In the genomic region with DNA sequence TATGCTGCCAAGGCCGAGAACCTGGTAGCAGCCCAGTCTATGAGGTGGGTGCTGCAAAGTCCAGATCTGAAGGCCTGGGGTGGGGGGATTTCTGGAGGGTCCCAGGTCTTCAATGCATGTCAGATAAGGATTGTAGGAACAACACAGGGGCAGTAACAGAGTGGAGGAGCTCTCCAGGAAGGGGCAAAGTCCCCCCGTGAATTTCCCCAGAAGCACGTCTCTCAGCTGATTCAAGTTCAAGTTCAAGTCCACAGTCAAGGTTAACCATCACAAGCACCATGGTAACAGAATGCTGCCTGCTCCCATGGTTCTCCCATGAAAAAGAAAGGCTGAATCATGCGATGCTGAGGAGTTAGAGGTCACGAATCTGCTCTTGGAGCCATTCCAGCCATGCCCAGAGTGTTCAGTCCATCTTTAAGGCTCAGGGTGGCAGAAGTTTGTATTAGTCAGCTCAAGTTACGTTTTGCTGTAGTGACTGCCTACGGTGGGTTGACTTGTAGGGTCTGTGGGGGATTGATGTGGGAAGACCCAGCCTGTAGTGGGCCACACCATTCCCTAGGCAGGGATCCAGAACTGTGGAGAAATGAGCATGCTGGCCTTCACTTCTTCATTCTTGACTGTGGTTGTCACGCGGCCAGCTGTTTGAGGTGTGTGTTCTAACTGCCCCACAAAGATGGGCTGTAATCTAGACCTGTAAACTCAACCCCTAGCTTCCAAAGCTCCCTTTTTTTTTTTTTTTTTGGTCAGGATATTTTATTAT, we compare ENCODE assay signal across 10 mouse cellular contexts. TPM values are rescaled to one million over a fixed set of nuclear protein-coding genes. Genes with fewer than 3 reads are reported as not detected.
DNase-seq lines count a peak whose midpoint lies in the region; ATAC-seq lines count a peak whose summit lies in the region.
"Had no signal": no experiment of that assay in that cellular context is flagged by ENCODE, and none has a peak within 500 bp of the region (broad histone marks: within the 10 kb centered on the region; RNA-seq: fewer than 3 reads in every experiment).

No protein-coding gene starts in this region.

- no peaks in the 10 kb centered on the region for H3K36me3 ChIP-seq in kidney, embryonic 15.5 days
- no peaks in the 10 kb centered on the region for H3K36me3 ChIP-seq in midbrain, embryonic 16.5 days (ENCODE audit: control insufficient read depth, insufficient read depth, low read length)

- no peak overlapping the region for H3K27ac ChIP-seq in kidney, embryonic 15.5 days
- H3K27ac ChIP-seq in midbrain, embryonic 16.5 days (ENCODE audit: low read length) = no peak overlapping the region
- H3K27ac ChIP-seq: heart, adult 2 months had no signal

- 0 out of 2 replicates have a peak, but pooled peaks cover 3% of the 10 kb centered on the region for H3K4me1 ChIP-seq in kidney, embryonic 15.5 days
- H3K4me1 ChIP-seq in midbrain, embryonic 16.5 days (ENCODE audit: control insufficient read depth, insufficient read depth, low read length) = no peaks in the 10 kb centered on the region

- peak; percentile 12 for DNase-seq in cerebellum, adult 11-12 months
- no peak for DNase-seq in cerebellum, postnatal 4 days (ENCODE audit: low spot score in 2 of 2)
- no peak for DNase-seq in kidney, adult 8-10 months
- peak; percentile 67 for DNase-seq in adrenal gland, postnatal 14 days
- DNase-seq in left cerebral cortex, adult 18-20 months (ENCODE audit: low spot score in 2 of 2) = no peak
- DNase-seq in ovary, postnatal 36 days (ENCODE audit: low spot score) = no peak

- H3K4me3 ChIP-seq in kidney, embryonic 15.5 days (replicated peaks) = no peak overlapping the region
- no peak overlapping the region for H3K4me3 ChIP-seq in midbrain, embryonic 16.5 days (ENCODE audit: low read depth, low read length)
- H3K4me3 ChIP-seq: heart, adult 2 months; myocyte had no signal

- ATAC-seq in kidney, embryonic 15.5 days (replicated peaks; ENCODE audit: low FRiP score) = no peak
- ATAC-seq in midbrain, embryonic 16.5 days = no peak

- H3K4me2 ChIP-seq in kidney, embryonic 15.5 days = peak overlapping the region; percentile 39
- H3K4me2 ChIP-seq in midbrain, embryonic 16.5 days (ENCODE audit: low read length) = peak overlapping the region; percentile 10; the same call in 1 of the 2 replicates

- no peaks in the 10 kb centered on the region for H3K27me3 ChIP-seq in kidney, embryonic 15.5 days
- no peaks in the 10 kb centered on the region for H3K27me3 ChIP-seq in midbrain, embryonic 16.5 days (ENCODE audit: control insufficient read depth, insufficient read depth, low read depth, low read length)

- WGBS in kidney, embryonic 15.5 days = 64% methylated on average over 9 of the region's 9 CpGs
- WGBS in midbrain, embryonic 16.5 days = 73% methylated on average over 9 of the region's 9 CpGs

- H3K9ac ChIP-seq in kidney, embryonic 15.5 days = no peak overlapping the region
- no peak overlapping the region for H3K9ac ChIP-seq in midbrain, embryonic 16.5 days (ENCODE audit: low read depth, low read length)

- no peaks in the 10 kb centered on the region for H3K9me3 ChIP-seq in kidney, embryonic 15.5 days (replicated peaks)
- H3K9me3 ChIP-seq in midbrain, embryonic 16.5 days (replicated peaks; ENCODE audit: control insufficient read depth, low read length, poor library complexity, severe bottlenecking) = no peaks in the 10 kb centered on the region

RNA-seq across cellular contexts. Expression of a gene that starts 24.3 kb away (rescaled TPM):
- polyA plus RNA-seq in kidney, embryonic 15.5 days (2015; fragmentation: Nextera tagmentation; extraction: Ambion mirVana) = 4.3 and 4.6 TPM in 2 replicates
- 4.8 and 5.9 TPM in 2 replicates for total RNA-seq in adrenal gland, postnatal 14 days (2021)
- 3.3 and 3.5 TPM in 2 replicates for polyA plus RNA-seq in midbrain, embryonic 16.5 days (2015; fragmentation: Nextera tagmentation; extraction: Ambion mirVana)
- total RNA-seq in left cerebral cortex, adult 18-20 months (2021) = 1 to 10 TPM; 4.8 to 7.4 TPM

RNA-seq across cellular contexts. Expression of a gene that starts 55.3 kb away (rescaled TPM):
- polyA plus RNA-seq in kidney, embryonic 15.5 days (2015; fragmentation: Nextera tagmentation; extraction: Ambion mirVana) = 1.7 and 1.8 TPM in 2 replicates
- total RNA-seq in adrenal gland, postnatal 14 days (2021) = 2.8 and 9.7 TPM in 2 replicates
- polyA plus RNA-seq in midbrain, embryonic 16.5 days (2015; fragmentation: Nextera tagmentation; extraction: Ambion mirVana) = 1.2 and 1.3 TPM in 2 replicates
- 1 to 10 TPM; 2.9 to 3.1 TPM for total RNA-seq in left cerebral cortex, adult 18-20 months (2021)
- polyA plus RNA-seq: myocyte had no signal

Comparison
In these comparisons a context has a peak if more than half of its experiments do, and no peak if none do; other contexts are left out.
1. DNase-seq: peak in cerebellum, adult 11-12 months (single experiment) and adrenal gland, postnatal 14 days (single experiment); none in cerebellum, postnatal 4 days (0 of 2), kidney, adult 8-10 months (0 of 2), left cerebral cortex, adult 18-20 months (0 of 2) and ovary, postnatal 36 days (single experiment).